Mouse (Mus musculus) liver, postnatal 0 days (tissue): Measurements from ENCODE around the gene Sumo1. TPM values are rescaled to one million over a fixed set of nuclear protein-coding genes. Genes with fewer than 3 reads are reported as not detected.

ENCODE experiments used
- ATAC-seq: fragments of 200-750 bp; cut with Nextera tagmentation; 2 replicates; pipeline ENCODE4 v1.8.0; 2017; ENCODE audit warnings: mild to moderate bottlenecking, moderate library complexity
- DNase-seq: peaks from one replicate; pipeline ENCODE4 v3.0.0-alpha.2; 2016
- H3K27ac ChIP-seq: fragments of 300-500 bp; sonication (generic); 2 replicates; pipeline ENCODE4 v1.5.1; 2014; ENCODE audit warnings: antibody characterized with exemption, moderate library complexity, mild to moderate bottlenecking, low read depth
- H3K27me3 ChIP-seq: fragments of 300-500 bp; sonication (generic); 2 replicates; pipeline ENCODE4 v1.6.1; 2014; ENCODE audit warnings: low read length, control low read depth, mixed read lengths; ENCODE audit not compliant: insufficient read depth
- H3K36me3 ChIP-seq: fragments of 300-500 bp; sonication (generic); replicated peaks from 2 replicates; pipeline ENCODE4 v1.6.1; 2014; ENCODE audit warnings: mild to moderate bottlenecking, control low read depth, low read length, moderate library complexity, mixed read lengths; ENCODE audit not compliant: insufficient read depth
- H3K4me1 ChIP-seq: fragments of 300-500 bp; sonication (generic); 2 replicates; pipeline ENCODE4 v1.6.1; 2014; ENCODE audit warnings: antibody characterized with exemption, mild to moderate bottlenecking, control low read depth; ENCODE audit not compliant: insufficient read depth
- H3K4me2 ChIP-seq: fragments of 300-500 bp; sonication (generic); 2 replicates; pipeline ENCODE4 v1.6.1; 2014; ENCODE audit warnings: low read depth, mild to moderate bottlenecking, low read length, moderate library complexity, mixed read lengths
- H3K4me3 ChIP-seq: fragments of 300-500 bp; sonication (generic); 2 replicates; pipeline ENCODE4 v1.5.1; 2014; ENCODE audit warnings: low read depth, low read length
- H3K9ac ChIP-seq: fragments of 300-500 bp; sonication (generic); replicated peaks from 2 replicates; pipeline ENCODE4 v1.6.1; 2014; ENCODE audit warnings: mild to moderate bottlenecking, moderate library complexity
- H3K9me3 ChIP-seq: fragments of 300-500 bp; sonication (generic); 2 replicates; pipeline ENCODE4 v1.6.1; 2016; ENCODE audit warnings: mild to moderate bottlenecking, control low read depth, low read length, mixed read lengths
- CTCF ChIP-seq: sonication (generic); IDR thresholded peaks from 2 replicates; pipeline ENCODE4 v1.5.1; 2016; ENCODE audit warnings: antibody characterized with exemption, low read depth
- EP300 ChIP-seq: IDR thresholded peaks from 2 replicates; pipeline ENCODE4 v1.6.1; 2016; ENCODE audit warnings: antibody characterized with exemption, low read depth, mild to moderate bottlenecking
- whole genome bisulfite sequencing: fragments of 180-500 bp; shearing (Covaris S2); extraction: QIAGEN DNeasy Blood & Tissue Kit; methylation state at CpG from one replicate; pipeline ENCODE4 v1.1.7; 2014; ENCODE audit not compliant: insufficient replicate concordance; 5-methylcytosine and 5-hydroxymethylcytosine counted together
- polyA plus RNA-seq: library from polyadenylated mRNA; unstranded; fragments of >200 nt; fragmentation: Nextera tagmentation; extraction: Ambion mirVana; gene quantifications from 2 replicates; pipeline ENCODE4 v1.2.1, GENCODE M21; 2015

The Sumo1 gene
- polyA plus RNA-seq, 1 experiment from 2014 or later, result 97.3 TPM

DNA sequence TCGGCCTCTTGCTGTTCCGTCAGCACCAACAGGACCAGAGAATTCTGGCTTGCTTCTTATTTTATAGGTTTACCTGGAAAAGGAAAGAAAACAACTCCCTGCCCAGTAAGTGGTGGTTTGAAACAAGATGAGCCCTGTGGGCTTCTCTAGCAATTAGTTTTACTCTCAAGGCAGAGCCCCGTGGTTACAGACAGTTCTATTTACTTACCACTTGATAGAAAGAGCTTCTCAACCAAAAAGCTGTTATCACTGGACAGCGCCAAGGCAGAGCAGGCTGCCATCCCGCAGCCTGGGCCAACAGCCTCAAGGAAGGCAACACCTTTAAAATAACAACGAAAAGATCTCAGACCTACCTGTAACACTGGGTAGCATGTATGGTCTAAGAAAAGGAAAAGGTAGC is 128.4 kb downstream of the Sumo1 start:
- WGBS, result 54% methylated on average over 6 of the region's 6 CpGs
- H3K4me1 ChIP-seq, result no peaks in the 10 kb centered on the region
- H3K9me3 ChIP-seq, result no peaks in the 10 kb centered on the region
- no peaks in the 10 kb centered on the region for H3K36me3 ChIP-seq
- no peak overlapping the region for H3K4me2 ChIP-seq
- no peaks in the 10 kb centered on the region for H3K27me3 ChIP-seq
- no peak overlapping the region for H3K27ac ChIP-seq
- TF ChIP-seq EP300, result no peak
- no peak for TF ChIP-seq CTCF
- H3K4me3 ChIP-seq, result no peak overlapping the region
- DNase-seq, result no peak
- H3K9ac ChIP-seq, result no peak overlapping the region
- no peak for ATAC-seq

DNA sequence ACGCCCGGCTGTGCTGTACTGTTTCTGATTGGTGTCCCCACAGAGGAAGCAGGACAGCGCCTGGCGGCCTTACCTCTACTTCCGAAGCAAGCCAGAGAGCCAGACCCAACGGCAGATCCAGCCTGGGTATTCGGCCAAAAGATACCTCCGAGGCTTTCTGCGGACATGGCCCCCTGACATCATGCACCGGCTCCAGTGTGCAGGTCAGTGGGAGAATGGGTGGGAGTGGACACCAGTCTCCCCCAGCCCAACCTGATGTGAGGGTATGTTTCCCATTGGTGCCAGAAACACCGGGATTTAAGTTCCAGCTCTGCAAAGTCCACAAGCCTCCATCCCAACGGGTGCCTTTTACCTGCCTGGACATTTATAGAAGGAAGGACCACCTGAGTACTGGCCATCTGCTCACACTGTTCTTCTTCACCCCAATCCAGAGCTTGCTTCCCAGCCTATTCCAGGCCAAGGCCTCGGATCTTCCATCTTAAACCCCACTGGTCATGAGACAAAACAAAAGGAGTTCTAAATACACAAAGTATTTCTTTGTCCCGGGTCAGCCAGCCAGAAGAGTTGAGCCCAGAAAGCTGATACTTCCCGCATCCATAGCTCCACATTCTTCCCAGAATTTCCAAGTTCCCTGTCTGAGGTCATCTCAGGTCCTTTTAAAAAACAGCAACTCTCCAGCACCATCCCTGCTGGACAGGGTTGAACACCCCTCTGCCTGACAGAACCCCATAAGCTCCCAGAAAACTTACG is 129.2 kb downstream of the Sumo1 start:
- H3K36me3 ChIP-seq, result no peaks in the 10 kb centered on the region
- no peak overlapping the region for H3K9ac ChIP-seq
- no peak for DNase-seq
- no peak overlapping the region for H3K27ac ChIP-seq
- WGBS, result 84% methylated on average over 16 of the region's 16 CpGs
- H3K4me1 ChIP-seq, result no peaks in the 10 kb centered on the region
- H3K4me2 ChIP-seq, result no peak overlapping the region
- TF ChIP-seq EP300, result no peak
- TF ChIP-seq CTCF, result no peak
- no peak overlapping the region for H3K4me3 ChIP-seq
- no peaks in the 10 kb centered on the region for H3K27me3 ChIP-seq
- no peaks in the 10 kb centered on the region for H3K9me3 ChIP-seq
- ATAC-seq, result no peak

DNA sequence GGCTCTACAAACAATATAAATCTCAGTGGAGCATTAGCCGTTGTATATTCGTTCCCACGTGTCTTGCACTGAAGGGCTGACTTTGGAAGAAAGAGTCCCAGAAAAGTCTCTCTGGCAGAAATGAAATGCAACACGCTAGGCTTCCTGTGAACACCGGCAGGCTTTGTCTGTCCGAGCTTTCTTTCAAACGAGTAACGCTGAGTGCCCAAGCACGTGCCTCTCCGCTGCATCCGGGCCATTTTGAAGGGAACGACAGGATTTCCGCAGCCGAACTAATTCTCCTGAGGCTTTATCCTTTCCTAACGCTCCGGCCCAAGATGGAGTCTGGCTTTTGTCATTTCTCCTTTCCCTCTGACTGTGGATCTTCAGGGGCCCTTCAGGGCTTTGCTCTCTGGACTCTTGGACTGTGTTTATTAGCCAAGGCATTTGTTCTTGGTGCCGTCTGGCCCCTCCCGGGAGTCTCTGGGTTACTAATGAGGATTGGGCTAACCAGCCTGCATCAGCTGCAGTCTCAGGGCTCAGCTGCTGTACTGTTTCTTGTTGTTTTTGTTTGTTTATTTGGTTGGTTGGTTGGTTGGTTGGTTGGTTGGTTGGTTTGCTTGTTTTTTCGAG is 130.0 kb downstream of the Sumo1 start:
- TF ChIP-seq EP300 (no peak), CTCF (no peak)
- Histone ChIP-seq H3K27me3 (no peaks in the 10 kb centered on the region), H3K36me3 (no peaks in the 10 kb centered on the region), H3K27ac (no peak overlapping the region), H3K4me3 (no peak overlapping the region), H3K4me1 (no peaks in the 10 kb centered on the region), H3K4me2 (no peak overlapping the region), H3K9ac (no peak overlapping the region), H3K9me3 (no peaks in the 10 kb centered on the region)
- no peak for DNase-seq
- no peak for ATAC-seq
- WGBS, result 82% methylated on average over 19 of the region's 19 CpGs

DNA sequence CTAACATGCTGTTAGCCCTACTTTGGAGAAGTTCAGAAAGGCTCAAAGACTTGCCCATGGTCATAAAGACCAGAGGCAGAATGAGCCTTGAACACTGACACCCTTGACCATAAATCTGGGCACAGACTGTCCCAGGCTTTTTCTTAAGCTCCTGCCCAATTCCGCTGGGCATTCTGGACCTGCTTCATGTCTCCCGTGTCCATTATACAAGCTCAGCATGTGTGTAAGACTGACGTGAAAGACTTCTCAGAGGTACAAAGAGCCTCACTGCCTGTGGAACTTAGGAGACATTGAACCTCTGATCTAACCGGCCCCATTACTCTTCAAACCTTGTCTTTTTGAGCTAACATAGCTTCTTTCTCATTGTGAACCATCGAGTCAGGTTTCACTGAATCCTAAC is 132.3 kb downstream of the Sumo1 start:
- DNase-seq, result no peak
- no peak overlapping the region for H3K4me2 ChIP-seq
- WGBS, result 77% methylated on average over 5 of the region's 5 CpGs
- no peak overlapping the region for H3K27ac ChIP-seq
- H3K36me3 ChIP-seq, result no peaks in the 10 kb centered on the region
- H3K9me3 ChIP-seq, result no peaks in the 10 kb centered on the region
- no peak overlapping the region for H3K4me3 ChIP-seq
- no peaks in the 10 kb centered on the region for H3K27me3 ChIP-seq
- H3K4me1 ChIP-seq, result no peaks in the 10 kb centered on the region
- no peak for TF ChIP-seq EP300
- no peak for TF ChIP-seq CTCF
- no peak for ATAC-seq
- H3K9ac ChIP-seq, result no peak overlapping the region

Other genes with a start within 250 kb of the Sumo1 start
- 0.76 and 0.99 TPM in 2 replicates for gene Fzd7, start 188.4 kb downstream of the Sumo1 start, polyA plus RNA-seq
- not detected in 2 replicates for gene Gm973, start 154.6 kb downstream of the Sumo1 start, polyA plus RNA-seq
- 80.6 and 81.8 TPM in 2 replicates for gene Nop58, start 14.1 kb upstream of the Sumo1 start, polyA plus RNA-seq
- gene Bmpr2, start 92.6 kb upstream of the Sumo1 start, polyA plus RNA-seq, result 1.6 and 1.8 TPM in 2 replicates
- 1.5 and 1.8 TPM in 2 replicates for gene Fam117b, start 242.2 kb upstream of the Sumo1 start, polyA plus RNA-seq